Mouse (Mus musculus): ENCODE measurements around the gene Nmt1.

Gene Nmt1

GRCm38 (mm10) chr11:103106386-103106785 lies 78.4 kb downstream of the Nmt1 start:
- no peak for DNase-seq (ENCODE audit: low spot score)

DNA sequence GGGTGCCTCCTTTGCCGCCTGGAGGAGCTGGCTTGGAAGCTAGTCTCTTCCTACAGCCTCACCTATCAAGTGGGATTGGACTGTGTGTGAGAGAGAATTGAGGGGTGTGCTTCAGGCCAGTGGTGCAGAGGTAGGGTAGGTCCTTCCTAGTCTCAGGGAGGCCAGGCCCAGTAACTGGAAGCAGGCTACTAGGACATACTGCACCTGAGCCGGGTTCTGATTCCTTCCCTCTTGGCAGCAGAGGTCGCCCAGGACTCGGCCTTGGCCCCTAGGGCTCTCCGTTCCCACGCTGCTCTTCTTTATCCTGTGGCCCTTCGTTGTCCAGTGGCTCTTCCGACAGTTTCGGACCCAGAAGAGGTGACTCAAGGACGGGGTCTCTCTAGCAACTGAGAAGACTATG lies 83.3 kb downstream of the Nmt1 start:
- DNase-seq (ENCODE audit: low spot score): no peak

- peak; percentile 87 for DNase-seq (ENCODE audit: low spot score)
These were observed 84.0 kb downstream of the Nmt1 start for GRCm38 (mm10) chr11:103111881-103112551.

- no peak for DNase-seq (ENCODE audit: low spot score)
These were observed 84.5 kb downstream of the Nmt1 start for GRCm38 (mm10) chr11:103112552-103112912.

- DNase-seq (ENCODE audit: low spot score): no peak
These were observed 85.0 kb downstream of the Nmt1 start for GRCm38 (mm10) chr11:103113005-103113404.

DNA sequence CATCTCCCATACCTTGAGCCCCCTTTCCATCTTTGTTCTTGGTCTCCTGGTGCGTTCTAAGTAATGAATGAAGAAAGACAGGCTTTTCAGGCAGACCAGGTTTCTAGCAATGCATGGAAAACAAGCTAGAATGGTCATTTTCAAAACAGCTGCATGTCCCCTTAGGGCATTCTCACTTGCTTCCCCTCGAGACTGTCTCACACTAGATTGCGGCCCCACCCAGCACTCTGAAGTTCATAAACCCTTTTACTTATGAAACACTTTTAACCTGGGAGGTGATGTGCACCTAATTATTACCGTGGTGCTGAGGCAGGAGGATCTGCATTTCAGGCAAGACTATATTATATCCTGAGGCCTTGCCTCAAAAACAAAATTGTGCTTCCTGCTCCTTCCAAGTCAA lies 85.8 kb downstream of the Nmt1 start:
- DNase-seq (ENCODE audit: low spot score): no peak

GRCm38 (mm10) chr11:103114270-103114943 lies 86.4 kb downstream of the Nmt1 start:
- DNase-seq (ENCODE audit: low spot score): no peak

DNA sequence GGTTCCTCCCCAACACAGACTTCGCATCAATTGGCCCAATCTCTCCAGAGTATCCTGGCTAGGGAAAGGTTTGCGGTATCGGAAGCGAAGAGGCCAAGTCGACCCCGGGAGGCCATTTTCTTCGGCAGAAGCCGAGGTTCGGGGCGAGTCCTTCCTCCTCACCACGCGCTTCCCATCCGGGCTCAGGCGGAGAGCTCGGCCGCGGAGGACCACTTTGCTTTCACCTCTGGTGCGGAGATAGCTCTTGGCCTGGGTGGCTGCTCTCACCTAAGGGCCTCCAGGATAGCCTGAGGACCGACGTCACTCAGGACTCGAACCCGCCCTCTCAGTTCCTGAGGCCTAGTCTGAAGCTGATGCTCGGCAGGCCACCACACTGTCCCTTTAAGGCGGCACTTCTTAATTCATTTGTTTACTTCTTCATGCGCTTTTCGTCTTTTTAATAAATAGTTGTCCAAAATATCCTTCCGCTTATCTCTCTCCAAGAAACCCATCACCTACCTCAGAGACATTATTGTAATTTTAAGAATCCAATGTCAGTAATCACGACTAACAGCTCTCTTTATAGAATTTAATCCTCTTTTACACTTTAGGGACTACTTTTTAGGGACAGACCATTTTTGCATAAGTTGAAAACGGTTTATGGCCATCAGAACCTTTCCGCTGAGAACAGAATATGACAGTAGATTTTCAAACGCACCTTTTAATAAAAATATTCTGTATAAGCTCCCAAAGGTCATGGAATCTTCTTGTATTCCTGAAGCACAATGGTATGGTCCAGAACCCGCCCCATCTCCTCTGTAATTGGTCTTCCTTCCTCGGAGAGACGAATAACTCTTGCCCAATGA lies 87.4 kb downstream of the Nmt1 start:
- peak; percentile 92 for DNase-seq (ENCODE audit: low spot score)

- peak; percentile 100 for DNase-seq (ENCODE audit: low spot score)
These were observed 88.2 kb downstream of the Nmt1 start, which contains the start of gene Hexim1 for GRCm38 (mm10) chr11:103116008-103116818. Hexim1 (plus strand) TSS chr11:103116231.

DNA sequence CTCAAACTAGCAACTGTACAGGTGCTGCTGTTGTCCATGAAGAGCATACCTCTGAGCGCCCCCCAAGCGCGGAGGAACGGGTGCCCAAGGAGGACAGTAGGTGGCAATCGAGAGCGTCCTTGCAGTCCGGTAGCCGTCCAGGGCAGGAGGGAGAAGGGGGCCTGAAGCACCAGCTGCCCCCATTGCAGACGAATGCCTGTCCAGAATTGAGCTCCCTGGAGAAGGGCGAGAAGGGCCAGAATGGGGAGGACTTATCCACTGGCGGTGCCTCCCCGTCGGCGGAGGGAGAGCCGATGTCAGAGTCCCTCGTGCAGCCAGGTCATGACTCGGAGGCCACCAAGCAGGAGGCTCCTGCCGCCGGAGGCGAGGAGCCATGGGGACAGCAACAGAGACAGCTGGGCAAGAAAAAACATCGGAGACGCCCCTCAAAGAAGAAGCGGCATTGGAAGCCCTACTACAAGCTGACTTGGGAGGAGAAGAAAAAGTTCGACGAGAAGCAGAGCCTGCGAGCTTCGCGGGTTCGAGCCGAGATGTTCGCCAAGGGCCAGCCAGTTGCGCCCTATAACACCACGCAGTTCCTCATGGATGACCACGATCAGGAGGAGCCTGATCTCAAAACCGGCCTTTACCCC lies 89.1 kb downstream of the Nmt1 start:
- peak; percentile 80 for DNase-seq (ENCODE audit: low spot score)

- no peak for DNase-seq (ENCODE audit: low spot score)
These were observed 89.6 kb downstream of the Nmt1 start for GRCm38 (mm10) chr11:103117591-103118009.
